Mouse (Mus musculus) kidney, embryonic 14.5 days (tissue): Measurements from ENCODE around the gene Ppp1r16b. TPM values are rescaled to one million over a fixed set of nuclear protein-coding genes. Genes with fewer than 3 reads are reported as not detected.
"Not testable (repeated sequence)": the region's sequence is repeated elsewhere in the genome, so short reads cannot be mapped to it uniquely, and the experiment has no call there.

ENCODE experiments used
- ATAC-seq: fragments of 200-750 bp; cut with Nextera tagmentation; 2 replicates; pipeline ENCODE4 v1.8.0; 2017; ENCODE audit warnings: moderate number of reproducible peaks, mild to moderate bottlenecking, moderate TSS enrichment, moderate library complexity; ENCODE audit not compliant: low FRiP score, low TSS enrichment
- H3K27ac ChIP-seq: fragments of 300-500 bp; sonication (generic); 2 replicates; pipeline ENCODE4 v1.5.1; 2014; ENCODE audit warnings: low read depth, mild to moderate bottlenecking, low read length, moderate library complexity, mixed read lengths
- H3K27me3 ChIP-seq: fragments of 300-500 bp; sonication (generic); 2 replicates; pipeline ENCODE4 v1.6.1; 2014; ENCODE audit warnings: mild to moderate bottlenecking, low read length; ENCODE audit not compliant: control insufficient read depth, insufficient read depth
- H3K36me3 ChIP-seq: fragments of 300-500 bp; sonication (generic); 2 replicates; pipeline ENCODE4 v1.6.1; 2014; ENCODE audit warnings: low read length, mixed read lengths; ENCODE audit not compliant: control insufficient read depth, insufficient read depth
- H3K4me1 ChIP-seq: fragments of 300-500 bp; sonication (generic); 2 replicates; pipeline ENCODE4 v1.6.1; 2014; ENCODE audit warnings: low read length, mixed read lengths; ENCODE audit not compliant: control insufficient read depth, insufficient read depth
- H3K4me2 ChIP-seq: fragments of 300-500 bp; sonication (generic); replicated peaks from 2 replicates; pipeline ENCODE4 v1.6.1; 2014; ENCODE audit warnings: low read depth, mild to moderate bottlenecking, low read length
- H3K4me3 ChIP-seq: fragments of 300-500 bp; sonication (generic); 2 replicates; pipeline ENCODE4 v1.5.1; 2014; ENCODE audit warnings: mild to moderate bottlenecking, low read length
- H3K9ac ChIP-seq: fragments of 300-500 bp; sonication (generic); 2 replicates; pipeline ENCODE4 v1.6.1; 2014; ENCODE audit warnings: low read depth, mild to moderate bottlenecking, low read length, moderate library complexity
- H3K9me3 ChIP-seq: fragments of 300-500 bp; sonication (generic); 2 replicates; pipeline ENCODE4 v1.6.1; 2016; ENCODE audit warnings: low read length; ENCODE audit not compliant: control insufficient read depth
- WGBS: fragments of 180-500 bp; shearing (Covaris S2); extraction: QIAGEN DNeasy Blood & Tissue Kit; methylation state at CpG from one replicate; pipeline ENCODE4 v1.1.7; 2014; 5-methylcytosine and 5-hydroxymethylcytosine counted together
- polyA plus RNA-seq: library from polyadenylated mRNA; unstranded; fragments of >200 nt; fragmentation: Nextera tagmentation; extraction: Ambion mirVana; gene quantifications from 2 replicates; pipeline ENCODE4 v1.2.1, GENCODE M21; 2014

The Ppp1r16b gene
- polyA plus RNA-seq, 1 experiment from 2014 or later = 17.3 TPM

GRCm38 (mm10) chr2:158733136-158733535 is 67.9 kb downstream of the Ppp1r16b start:
- no peaks in the 10 kb centered on the region for H3K4me1 ChIP-seq
- no peak overlapping the region for H3K27ac ChIP-seq
- H3K27me3 ChIP-seq = no peaks in the 10 kb centered on the region
- no peaks in the 10 kb centered on the region for H3K36me3 ChIP-seq
- no peak overlapping the region for H3K4me3 ChIP-seq
- no peak overlapping the region for H3K9ac ChIP-seq
- ATAC-seq = no peak
- no peaks in the 10 kb centered on the region for H3K9me3 ChIP-seq
- WGBS = 56% methylated on average over 4 of the region's 4 CpGs
- H3K4me2 ChIP-seq = no peak overlapping the region

GRCm38 (mm10) chr2:158733914-158734313 is 68.7 kb downstream of the Ppp1r16b start:
- Histone ChIP-seq H3K4me3 (no peak overlapping the region), H3K4me1 (no peaks in the 10 kb centered on the region), H3K9me3 (no peaks in the 10 kb centered on the region), H3K27ac (no peak overlapping the region), H3K27me3 (no peaks in the 10 kb centered on the region), H3K9ac (no peak overlapping the region), H3K4me2 (no peak overlapping the region), H3K36me3 (no peaks in the 10 kb centered on the region)
- WGBS = 75% methylated on average over 6 of the region's 6 CpGs
- no peak for ATAC-seq

GRCm38 (mm10) chr2:158734500-158735152 is 69.4 kb downstream of the Ppp1r16b start:
- Histone ChIP-seq H3K9ac (no peak overlapping the region), H3K27ac (no peak overlapping the region), H3K4me2 (no peak overlapping the region)

GRCm38 (mm10) chr2:158735340-158735739 is 70.1 kb downstream of the Ppp1r16b start:
- H3K4me3 ChIP-seq = no peak overlapping the region
- no peaks in the 10 kb centered on the region for H3K27me3 ChIP-seq
- no peaks in the 10 kb centered on the region for H3K9me3 ChIP-seq
- H3K9ac ChIP-seq = no peak overlapping the region
- ATAC-seq = no peak
- no peaks in the 10 kb centered on the region for H3K4me1 ChIP-seq
- H3K27ac ChIP-seq = no peak overlapping the region
- no peaks in the 10 kb centered on the region for H3K36me3 ChIP-seq
- 73% methylated on average over 8 of the region's 8 CpGs for WGBS
- H3K4me2 ChIP-seq = no peak overlapping the region

More at GRCm38 (mm10) chr2:158734500-158735152, 69.4 kb downstream of the Ppp1r16b start:
- Histone ChIP-seq H3K27me3 (no peaks in the 10 kb centered on the region), H3K4me1 (no peaks in the 10 kb centered on the region), H3K36me3 (no peaks in the 10 kb centered on the region), H3K9me3 (no peaks in the 10 kb centered on the region), H3K4me3 (no peak overlapping the region)
- 90% methylated on average over 7 of the region's 7 CpGs for WGBS
- no peak for ATAC-seq

- H3K9ac ChIP-seq, ATAC-seq, H3K27me3 ChIP-seq, H3K4me3 ChIP-seq, H3K9me3 ChIP-seq, H3K27ac ChIP-seq, H3K4me1 ChIP-seq, H3K36me3 ChIP-seq, H3K4me2 ChIP-seq: not testable (repeated sequence)
- WGBS = 81% methylated on average over 4 of the region's 4 CpGs
These were observed 71.0 kb downstream of the Ppp1r16b start for GRCm38 (mm10) chr2:158736247-158736646.

GRCm38 (mm10) chr2:158738591-158738990 is 73.4 kb downstream of the Ppp1r16b start:
- no peak for ATAC-seq
- no peaks in the 10 kb centered on the region for H3K4me1 ChIP-seq
- H3K4me3 ChIP-seq = no peak overlapping the region
- H3K27ac ChIP-seq = no peak overlapping the region
- H3K27me3 ChIP-seq = no peaks in the 10 kb centered on the region
- no peaks in the 10 kb centered on the region for H3K36me3 ChIP-seq
- no peaks in the 10 kb centered on the region for H3K9me3 ChIP-seq
- no peak overlapping the region for H3K4me2 ChIP-seq
- 93% methylated on average over 11 of the region's 11 CpGs for WGBS
- H3K9ac ChIP-seq = no peak overlapping the region

- H3K9ac ChIP-seq = no peak overlapping the region
- H3K9me3 ChIP-seq = no peaks in the 10 kb centered on the region
- 76% methylated on average over 3 of the region's 3 CpGs for WGBS
- ATAC-seq = 0 out of 2 replicates have a peak, but pooled peaks have one; percentile 55
- no peak overlapping the region for H3K4me2 ChIP-seq
- H3K4me1 ChIP-seq = no peaks in the 10 kb centered on the region
- no peaks in the 10 kb centered on the region for H3K36me3 ChIP-seq
- no peak overlapping the region for H3K27ac ChIP-seq
- H3K4me3 ChIP-seq = no peak overlapping the region
- no peaks in the 10 kb centered on the region for H3K27me3 ChIP-seq
These were observed 73.9 kb downstream of the Ppp1r16b start for GRCm38 (mm10) chr2:158739113-158739512.

GRCm38 (mm10) chr2:158741011-158741501 is 75.9 kb downstream of the Ppp1r16b start:
- Histone ChIP-seq H3K4me2 (no peak overlapping the region), H3K4me3 (no peak overlapping the region), H3K36me3 (no peaks in the 10 kb centered on the region), H3K27me3 (no peaks in the 10 kb centered on the region), H3K9me3 (no peaks in the 10 kb centered on the region), H3K4me1 (no peaks in the 10 kb centered on the region), H3K9ac (no peak overlapping the region), H3K27ac (no peak overlapping the region)
- ATAC-seq = no peak
- 67% methylated on average over 9 of the region's 9 CpGs for WGBS

GRCm38 (mm10) chr2:158742431-158742830 is 77.2 kb downstream of the Ppp1r16b start:
- Histone ChIP-seq H3K4me1 (no peaks in the 10 kb centered on the region), H3K9ac (no peak overlapping the region), H3K36me3 (no peaks in the 10 kb centered on the region), H3K4me3 (no peak overlapping the region), H3K9me3 (no peaks in the 10 kb centered on the region), H3K27me3 (no peaks in the 10 kb centered on the region), H3K4me2 (no peak overlapping the region), H3K27ac (no peak overlapping the region)
- ATAC-seq = no peak
- 74% methylated on average over 5 of the region's 5 CpGs for whole genome bisulfite sequencing
